Mouse (Mus musculus): Measurements from ENCODE around the gene Rnps1. TPM values are rescaled to one million over a fixed set of nuclear protein-coding genes. Genes with fewer than 3 reads are reported as not detected.

The Rnps1 gene
- polyA plus RNA-seq (2012; rRNA removed) = 108 and 124 TPM in 2 replicates

GRCm38 (mm10) chr17:24414230-24414976, at the start of gene Rnps1:
Gene Rnps1, plus strand, starts transcription at chr17:24414565.

GRCm38 (mm10) chr17:24426471-24427169, 12.3 kb downstream of the Rnps1 start, which contains the start of gene Eci1:
Gene Eci1, plus strand, starts transcription at chr17:24426641.

GRCm38 (mm10) chr17:24442632-24443155, 28.3 kb downstream of the Rnps1 start, which contains the start of gene Dnase1l2:
Gene Dnase1l2, minus strand, starts transcription at chr17:24443105.

GRCm38 (mm10) chr17:24469910-24470602, 55.7 kb downstream of the Rnps1 start, which contains the start of the genes E4f1 and Pgp:
Gene E4f1, minus strand, starts transcription at chr17:24470313.
Gene Pgp, plus strand, starts transcription at chr17:24470392.

DNA sequence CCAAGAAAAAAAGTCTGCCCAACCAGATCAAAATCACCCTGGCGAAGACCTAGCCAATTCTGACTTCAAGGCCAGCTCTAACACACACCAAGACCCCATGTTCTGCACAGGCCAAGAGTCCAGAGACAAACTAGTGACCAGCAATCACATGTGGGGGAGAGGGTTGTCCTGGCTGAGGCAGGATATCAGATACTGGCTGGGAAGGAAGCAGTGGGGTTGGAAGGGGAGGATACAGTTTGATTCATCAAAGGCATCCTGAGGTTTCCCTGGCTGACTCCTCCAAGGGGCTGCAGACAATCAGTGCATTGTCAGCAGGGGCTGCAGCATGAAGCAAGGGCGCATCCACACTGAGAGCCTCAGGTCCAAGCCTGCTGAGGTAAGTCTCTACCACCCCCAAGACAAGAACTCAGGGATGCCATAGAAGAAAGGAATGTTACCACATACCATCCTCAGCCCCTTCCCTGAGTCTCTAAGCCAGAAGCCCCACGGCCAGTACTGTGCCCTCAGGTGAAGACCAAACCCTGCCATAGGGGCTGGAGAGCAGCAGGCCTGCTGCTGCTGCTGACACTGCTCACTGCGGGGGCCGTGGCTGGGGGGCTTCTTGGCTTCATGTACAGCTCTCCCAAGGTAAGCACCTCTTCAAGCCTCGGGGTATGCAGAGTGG, 59.4 kb downstream of the Rnps1 start, which contains the start of gene Bricd5:
Gene Bricd5, plus strand, starts transcription at position 273 of the 664 bp plus-strand sequence.

Other genes with a start within 250 kb of the Rnps1 start
- 198 and 244 TPM in 2 replicates for gene Atp6v0c, start 244.9 kb upstream of the Rnps1 start, polyA plus RNA-seq (2012; rRNA removed)
- 12.2 and 15.2 TPM in 2 replicates for gene Tbc1d24, start 209.0 kb upstream of the Rnps1 start, polyA plus RNA-seq (2012; rRNA removed)
- gene Ntn3, start 205.0 kb upstream of the Rnps1 start, polyA plus RNA-seq (2012; rRNA removed) = 0.45 and 0.63 TPM in 2 replicates
- gene Tedc2, start 193.7 kb upstream of the Rnps1 start, polyA plus RNA-seq (2012; rRNA removed) = 15.4 and 18.1 TPM in 2 replicates
- 33.9 and 39.6 TPM in 2 replicates for gene Ccnf, start 163.1 kb upstream of the Rnps1 start, polyA plus RNA-seq (2012; rRNA removed)
- gene Abca17, start 63.5 kb upstream of the Rnps1 start, polyA plus RNA-seq (2012; rRNA removed) = not detected in 2 replicates
- 12.3 and 15.2 TPM in 2 replicates for gene Abca3, start 62.6 kb upstream of the Rnps1 start, polyA plus RNA-seq (2012; rRNA removed)
- 46.1 and 53.9 TPM in 2 replicates for gene Eci1, start 12.1 kb downstream of the Rnps1 start, polyA plus RNA-seq (2012; rRNA removed)
- 1.5 and 2.5 TPM in 2 replicates for gene Dnase1l2, start 28.5 kb downstream of the Rnps1 start, polyA plus RNA-seq (2012; rRNA removed)
- 18.2 and 21.0 TPM in 2 replicates for gene E4f1, start 55.7 kb downstream of the Rnps1 start, polyA plus RNA-seq (2012; rRNA removed)
- gene Pgp, start 55.8 kb downstream of the Rnps1 start, polyA plus RNA-seq (2012; rRNA removed) = 33.2 and 37.2 TPM in 2 replicates
- gene Bricd5, start 59.3 kb downstream of the Rnps1 start, polyA plus RNA-seq (2012; rRNA removed) = 0.29 and 0.43 TPM in 2 replicates
- 11.8 and 14.9 TPM in 2 replicates for gene Mlst8, start 64.5 kb downstream of the Rnps1 start, polyA plus RNA-seq (2012; rRNA removed)
- gene Caskin1, start 74.0 kb downstream of the Rnps1 start, polyA plus RNA-seq (2012; rRNA removed) = 0.08 and 0.12 TPM in 2 replicates
- 58.5 and 65.7 TPM in 2 replicates for gene Traf7, start 113.4 kb downstream of the Rnps1 start, polyA plus RNA-seq (2012; rRNA removed)
- gene Rab26, start 119.6 kb downstream of the Rnps1 start, polyA plus RNA-seq (2012; rRNA removed) = 0.25 and 0.28 TPM in 2 replicates
- 3.0 and 3.5 TPM in 2 replicates for gene Pkd1, start 135.3 kb downstream of the Rnps1 start, polyA plus RNA-seq (2012; rRNA removed)
- 18.2 and 20.5 TPM in 2 replicates for gene Tsc2, start 218.1 kb downstream of the Rnps1 start, polyA plus RNA-seq (2012; rRNA removed)
- 6.4 TPM in 2 replicates for gene Nthl1, start 218.1 kb downstream of the Rnps1 start, polyA plus RNA-seq (2012; rRNA removed)
- gene Slc9a3r2, start 235.8 kb downstream of the Rnps1 start, polyA plus RNA-seq (2012; rRNA removed) = 5.4 and 5.8 TPM in 2 replicates
- 0.18 and 0.27 TPM in 2 replicates for gene Npw, start 243.9 kb downstream of the Rnps1 start, polyA plus RNA-seq (2012; rRNA removed)

All from liver, embryonic 14 days (tissue).